Mouse (Mus musculus): ENCODE data around the gene Kif5a. TPM values are rescaled to one million over a fixed set of nuclear protein-coding genes. Genes with fewer than 3 reads are reported as not detected.
A peak's percentile ranks its signal among the peaks of the same experiment; 100 is the strongest.

Gene Kif5a
- polyA plus RNA-seq, 1 experiment from 2014 or later: 0.11 TPM

DNA sequence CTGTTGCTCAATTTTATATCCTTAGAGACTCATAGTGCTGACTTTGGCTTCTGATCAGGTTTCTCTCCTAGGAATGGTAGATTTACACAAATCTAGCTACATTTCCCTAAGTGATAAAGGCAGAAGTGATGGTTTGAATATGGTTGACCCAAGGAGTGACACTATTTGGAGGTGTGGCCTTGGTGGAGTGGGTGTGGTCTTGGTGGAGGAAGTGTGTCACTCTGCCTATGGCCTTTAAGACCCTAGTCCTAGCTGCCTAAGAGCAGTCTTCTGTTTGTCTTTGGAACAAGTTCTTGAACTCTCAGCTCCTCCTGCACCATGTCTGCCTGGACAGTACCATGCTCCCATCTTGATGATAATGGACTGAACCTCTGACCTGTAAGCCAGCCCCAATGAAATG lies 46.0 kb downstream of the Kif5a start:
- ATAC-seq (ENCODE audit: low read depth): no peak
- Histone ChIP-seq H3K4me2 (ENCODE audit: low read depth, low read length) (no peak overlapping the region), H3K4me3 (ENCODE audit: low read depth, low read length) (no peak overlapping the region), H3K4me1 (ENCODE audit: control insufficient read depth, low read depth, low read length) (no peaks in the 10 kb centered on the region; the same call in none of the 2 replicates), H3K27ac (ENCODE audit: low read length) (no peak overlapping the region), H3K27me3 (ENCODE audit: control insufficient read depth, insufficient read depth, low read depth, low read length) (no peaks in the 10 kb centered on the region), H3K36me3 (ENCODE audit: control insufficient read depth, insufficient read depth) (no peaks in the 10 kb centered on the region), H3K9me3 (replicated peaks; ENCODE audit: control insufficient read depth, low read length) (no peaks in the 10 kb centered on the region), H3K9ac (ENCODE audit: low read depth, low read length) (no peak overlapping the region)

DNA sequence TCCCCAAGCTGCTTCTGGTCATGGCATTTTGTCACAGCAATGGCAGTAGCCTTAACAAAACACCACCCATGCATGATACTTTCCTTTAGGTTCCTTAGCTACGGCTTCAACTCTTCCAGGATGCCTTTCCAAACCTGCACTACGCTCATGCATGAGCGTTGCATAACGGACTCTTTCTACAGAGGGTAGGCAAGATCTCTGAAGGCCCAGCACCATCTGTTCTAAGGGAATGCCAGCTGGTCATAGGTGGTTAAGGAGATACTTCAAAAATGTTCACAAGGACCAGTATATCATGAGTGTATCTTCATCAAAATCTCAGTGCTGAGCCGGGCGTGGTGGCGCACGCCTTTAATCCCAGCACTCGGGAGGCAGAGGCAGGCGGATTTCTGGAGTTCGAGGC lies 46.7 kb downstream of the Kif5a start:
- no peak overlapping the region for H3K9ac ChIP-seq (ENCODE audit: low read depth, low read length)
- H3K36me3 ChIP-seq (ENCODE audit: control insufficient read depth, insufficient read depth): no peaks in the 10 kb centered on the region
- H3K4me3 ChIP-seq (ENCODE audit: low read depth, low read length): no peak overlapping the region
- H3K27me3 ChIP-seq (ENCODE audit: control insufficient read depth, insufficient read depth, low read depth, low read length): no peaks in the 10 kb centered on the region
- no peaks in the 10 kb centered on the region for H3K9me3 ChIP-seq (replicated peaks; ENCODE audit: control insufficient read depth, low read length)
- H3K4me2 ChIP-seq (ENCODE audit: low read depth, low read length): no peak overlapping the region
- ATAC-seq (ENCODE audit: low read depth): no peak
- H3K4me1 ChIP-seq (ENCODE audit: control insufficient read depth, low read depth, low read length): peaks cover 4% of the 10 kb centered on the region
- WGBS (ENCODE audit: insufficient replicate concordance): 88% methylated on average over 11 of the region's 11 CpGs
- no peak overlapping the region for H3K27ac ChIP-seq (ENCODE audit: low read length)

DNA sequence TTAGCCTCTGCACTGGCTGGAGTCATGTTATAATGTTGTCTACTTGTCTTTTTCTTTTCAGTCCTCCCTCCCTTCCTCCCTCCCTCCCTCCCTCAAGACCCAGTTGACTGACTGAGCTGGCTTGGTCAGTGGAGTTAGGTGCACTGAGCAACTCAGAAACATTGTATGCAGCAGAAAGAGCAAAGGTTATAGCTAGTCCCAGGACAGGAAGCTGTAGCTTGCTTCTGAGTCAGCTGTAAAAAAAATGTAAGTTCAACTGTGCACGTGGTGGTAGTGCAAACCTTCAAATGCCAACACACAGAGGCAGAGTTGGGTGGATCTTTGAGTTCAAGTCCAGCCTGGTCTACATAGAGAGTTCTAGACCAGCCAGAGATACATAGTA lies 48.7 kb downstream of the Kif5a start:
- Histone ChIP-seq H3K4me3 (ENCODE audit: low read depth, low read length) (no peak overlapping the region), H3K27me3 (ENCODE audit: control insufficient read depth, insufficient read depth, low read depth, low read length) (no peaks in the 10 kb centered on the region), H3K4me2 (ENCODE audit: low read depth, low read length) (no peak overlapping the region), H3K9me3 (replicated peaks; ENCODE audit: control insufficient read depth, low read length) (no peaks in the 10 kb centered on the region), H3K36me3 (ENCODE audit: control insufficient read depth, insufficient read depth) (no peaks in the 10 kb centered on the region), H3K9ac (ENCODE audit: low read depth, low read length) (no peak overlapping the region), H3K4me1 (ENCODE audit: control insufficient read depth, low read depth, low read length) (peaks cover 18% of the 10 kb centered on the region), H3K27ac (ENCODE audit: low read length) (no peak overlapping the region)
- no peak for ATAC-seq (ENCODE audit: low read depth)
- 14% methylated on average over 1 of the region's 1 CpGs for WGBS (ENCODE audit: insufficient replicate concordance)

DNA sequence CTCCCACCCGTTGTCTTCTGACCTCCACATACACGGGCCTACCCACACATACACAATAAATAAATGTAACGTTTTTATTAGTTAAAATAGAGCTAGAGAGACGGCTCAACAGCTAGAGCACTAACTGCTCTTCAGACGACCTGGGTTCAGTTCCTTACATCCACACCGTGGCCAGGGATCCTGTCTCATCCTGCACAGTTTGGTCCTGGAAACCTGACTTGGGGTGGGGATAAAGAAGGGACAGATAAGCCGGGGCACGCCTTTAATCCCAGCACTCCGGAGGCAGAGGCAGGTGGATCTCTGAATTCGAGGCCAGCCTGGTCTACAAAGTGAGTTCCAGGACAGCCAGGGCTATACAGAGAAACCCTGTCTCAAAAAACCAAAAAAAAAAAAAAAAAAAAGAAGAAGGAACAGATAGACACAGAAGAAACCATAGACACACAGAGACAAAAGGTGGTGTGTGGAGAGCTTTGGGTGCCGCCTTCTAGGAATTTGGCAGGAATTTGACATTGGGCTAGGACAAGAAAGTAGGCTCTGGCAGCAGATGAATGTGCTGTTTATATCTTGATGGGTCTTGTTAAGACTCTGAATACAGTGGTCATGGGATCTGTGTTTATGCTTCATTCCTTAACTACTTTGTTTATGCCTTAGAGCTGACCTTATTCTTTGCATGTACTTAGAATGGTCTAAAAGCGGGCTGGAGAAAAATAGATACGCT lies 49.3 kb downstream of the Kif5a start:
- Histone ChIP-seq H3K9me3 (replicated peaks; ENCODE audit: control insufficient read depth, low read length) (no peaks in the 10 kb centered on the region), H3K27ac (ENCODE audit: low read length) (no peak overlapping the region)

DNA sequence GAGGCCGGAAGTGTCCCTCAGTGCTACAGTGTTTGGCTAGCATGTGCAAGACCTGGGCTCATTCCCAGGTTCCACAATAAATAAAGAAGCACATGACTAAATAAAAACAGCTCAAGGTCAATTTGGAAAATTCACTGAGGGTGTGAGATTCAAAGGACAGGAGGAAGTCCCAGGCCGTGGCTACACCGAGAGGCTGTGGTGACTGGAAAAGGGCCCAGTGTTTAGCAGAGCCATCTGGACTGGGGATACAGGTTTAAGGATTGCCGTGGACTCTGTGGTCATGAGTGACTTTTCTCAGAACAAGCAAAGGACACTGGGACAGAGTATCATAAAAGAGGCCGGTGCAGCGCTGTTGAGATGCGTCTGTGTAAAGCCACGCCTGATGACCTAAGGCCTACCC lies 49.9 kb downstream of the Kif5a start:
- Histone ChIP-seq H3K36me3 (ENCODE audit: control insufficient read depth, insufficient read depth) (peaks cover 5% of the 10 kb centered on the region), H3K27me3 (ENCODE audit: control insufficient read depth, insufficient read depth, low read depth, low read length) (no peaks in the 10 kb centered on the region), H3K9me3 (replicated peaks; ENCODE audit: control insufficient read depth, low read length) (no peaks in the 10 kb centered on the region), H3K27ac (ENCODE audit: low read length) (no peak overlapping the region), H3K4me2 (ENCODE audit: low read depth, low read length) (no peak overlapping the region), H3K9ac (ENCODE audit: low read depth, low read length) (no peak overlapping the region), H3K4me3 (ENCODE audit: low read depth, low read length) (no peak overlapping the region), H3K4me1 (ENCODE audit: control insufficient read depth, low read depth, low read length) (peaks cover 28% of the 10 kb centered on the region)
- ATAC-seq (ENCODE audit: low read depth): no peak
- 89% methylated on average over 8 of the region's 8 CpGs for WGBS (ENCODE audit: insufficient replicate concordance)

More for the DNA sequence above, 49.3 kb downstream of the Kif5a start:
- ATAC-seq (ENCODE audit: low read depth): no peak
- H3K36me3 ChIP-seq (ENCODE audit: control insufficient read depth, insufficient read depth): no peaks in the 10 kb centered on the region; the same call in 1 of the 2 replicates
- H3K4me1 ChIP-seq (ENCODE audit: control insufficient read depth, low read depth, low read length): peaks cover 23% of the 10 kb centered on the region
- 71% methylated on average over 13 of the region's 13 CpGs for WGBS (ENCODE audit: insufficient replicate concordance)
- no peak overlapping the region for H3K9ac ChIP-seq (ENCODE audit: low read depth, low read length)
- no peak overlapping the region for H3K4me2 ChIP-seq (ENCODE audit: low read depth, low read length)
- H3K27me3 ChIP-seq (ENCODE audit: control insufficient read depth, insufficient read depth, low read depth, low read length): no peaks in the 10 kb centered on the region
- H3K4me3 ChIP-seq (ENCODE audit: low read depth, low read length): no peak overlapping the region

DNA sequence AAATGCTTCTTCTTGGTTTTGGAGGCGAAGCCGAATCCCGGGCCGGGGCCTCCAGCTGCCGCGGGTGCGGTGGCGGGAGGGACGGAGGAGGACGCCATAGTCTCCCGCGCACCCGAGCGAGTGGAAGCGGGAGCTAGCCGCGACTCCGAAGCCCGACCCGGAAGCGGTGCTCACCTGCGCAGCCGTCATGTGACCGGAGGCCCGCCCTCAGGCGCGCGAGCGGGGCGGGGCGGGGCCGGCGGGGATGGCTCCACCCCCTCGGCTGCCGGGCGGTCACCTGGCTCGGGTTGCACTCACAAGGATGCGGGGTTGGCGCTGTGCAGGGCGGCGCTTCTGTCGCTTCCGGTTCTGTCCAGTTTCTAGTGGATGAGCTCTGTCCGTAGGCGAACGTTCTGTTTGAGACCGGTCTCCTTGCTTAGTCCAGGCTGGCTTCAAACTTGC lies 51.7 kb downstream of the Kif5a start, which contains the start of gene Pip4k2c:
TSS of gene Pip4k2c (minus strand) at position 172 of the 441 bp plus-strand sequence.
- H3K9ac ChIP-seq (ENCODE audit: low read depth, low read length): peak within 1 kb of the TSS; percentile 97
- WGBS (ENCODE audit: insufficient replicate concordance): under 1% methylated on average over 47 of the region's 47 CpGs
- H3K4me1 ChIP-seq (ENCODE audit: control insufficient read depth, low read depth, low read length): peaks cover 36% of the 10 kb centered on the region
- peaks cover 16% of the 10 kb centered on the region for H3K36me3 ChIP-seq (ENCODE audit: control insufficient read depth, insufficient read depth)
- peak within 1 kb of the TSS; percentile 89 for H3K4me2 ChIP-seq (ENCODE audit: low read depth, low read length)
- ATAC-seq (ENCODE audit: low read depth): peak; percentile 95
- H3K9me3 ChIP-seq (replicated peaks; ENCODE audit: control insufficient read depth, low read length): no peaks in the 10 kb centered on the region
- peak within 1 kb of the TSS; percentile 89 for H3K27ac ChIP-seq (ENCODE audit: low read length)
- no peaks in the 10 kb centered on the region for H3K27me3 ChIP-seq (ENCODE audit: control insufficient read depth, insufficient read depth, low read depth, low read length)
- peak within 1 kb of the TSS; percentile 96 for H3K4me3 ChIP-seq (ENCODE audit: low read depth, low read length)

DNA sequence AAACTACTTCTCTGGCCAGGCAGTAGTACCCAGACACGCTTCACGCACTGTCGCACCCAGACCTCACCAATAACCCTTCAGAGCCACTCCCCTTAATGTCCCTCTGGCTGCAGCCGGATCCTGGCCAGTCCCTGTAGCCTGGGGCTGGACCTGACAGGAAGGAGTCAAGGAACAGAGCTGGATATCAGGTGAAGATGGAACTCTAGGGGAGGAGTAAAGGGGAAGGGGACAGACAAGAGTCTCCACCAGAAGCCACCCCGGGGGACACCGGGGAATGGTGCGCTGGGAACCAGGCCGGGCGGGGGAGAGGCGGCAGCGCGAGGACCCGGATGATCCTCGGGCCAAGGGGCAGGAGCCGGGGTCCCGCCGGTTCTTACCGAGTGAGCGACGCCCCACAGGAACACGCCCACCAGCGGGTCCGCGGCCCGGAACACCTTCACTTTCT lies 52.2 kb downstream of the Kif5a start:
- ATAC-seq (ENCODE audit: low read depth): peak; percentile 72
- Histone ChIP-seq H3K4me1 (ENCODE audit: control insufficient read depth, low read depth, low read length) (peaks cover 41% of the 10 kb centered on the region), H3K27me3 (ENCODE audit: control insufficient read depth, insufficient read depth, low read depth, low read length) (no peaks in the 10 kb centered on the region), H3K27ac (ENCODE audit: low read length) (peak overlapping the region; percentile 89), H3K9me3 (replicated peaks; ENCODE audit: control insufficient read depth, low read length) (no peaks in the 10 kb centered on the region), H3K4me2 (ENCODE audit: low read depth, low read length) (peak overlapping the region; percentile 89), H3K9ac (ENCODE audit: low read depth, low read length) (peak overlapping the region; percentile 97), H3K4me3 (ENCODE audit: low read depth, low read length) (peak overlapping the region; percentile 96), H3K36me3 (ENCODE audit: control insufficient read depth, insufficient read depth) (peaks cover 16% of the 10 kb centered on the region)
- 1% methylated on average over 25 of the region's 25 CpGs for WGBS (ENCODE audit: insufficient replicate concordance)

DNA sequence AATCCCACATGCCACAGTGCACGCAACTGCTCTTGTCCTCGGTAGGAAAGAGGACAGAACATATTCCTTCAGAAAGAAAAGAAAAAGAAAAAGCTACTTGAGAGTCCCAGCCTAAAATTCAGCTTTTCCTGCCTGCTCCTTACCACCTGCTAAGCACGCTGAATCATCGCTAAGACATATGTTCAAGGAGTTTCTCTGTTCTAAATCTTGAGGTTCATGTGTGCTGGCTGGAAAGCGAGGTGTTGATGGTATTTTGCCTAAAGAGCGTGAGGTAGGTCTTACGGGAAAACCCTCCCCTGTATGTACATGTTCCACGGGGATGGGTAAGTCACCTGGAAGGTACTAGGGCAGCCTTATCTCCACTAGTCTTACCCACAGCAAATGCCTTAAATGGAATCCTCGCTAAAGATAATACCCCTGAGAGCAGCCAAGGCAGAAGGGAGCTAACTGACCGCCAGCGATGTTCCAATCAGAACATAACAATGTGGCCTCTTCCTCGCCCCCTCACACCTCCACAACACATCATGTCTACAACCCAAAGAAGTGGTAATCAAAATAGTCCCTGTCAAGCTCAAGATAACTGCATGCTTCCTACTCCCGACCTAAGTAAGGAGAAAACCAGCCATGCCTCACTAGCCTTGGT lies 53.1 kb downstream of the Kif5a start:
- 47% methylated on average over 13 of the region's 13 CpGs for WGBS (ENCODE audit: insufficient replicate concordance)

DNA sequence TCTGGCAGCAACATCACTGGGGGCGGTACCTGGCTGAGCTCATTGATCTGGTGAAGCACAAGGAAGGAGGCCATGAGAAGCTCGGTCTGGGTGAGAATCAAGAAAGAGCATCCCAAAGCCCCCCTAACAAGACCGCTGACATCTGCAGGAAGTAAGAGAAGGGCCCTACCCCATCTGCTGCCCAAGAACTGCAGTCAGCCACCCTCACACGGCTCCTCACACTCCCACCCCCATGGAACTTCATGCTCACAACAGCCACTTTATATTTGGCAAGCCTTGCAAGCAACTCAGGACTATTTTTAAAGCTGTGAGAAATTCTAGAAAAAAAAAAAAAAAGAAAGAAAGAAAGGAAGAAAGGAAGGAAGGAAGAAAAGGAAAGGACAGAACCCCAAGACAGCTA lies 54.2 kb downstream of the Kif5a start:
- Histone ChIP-seq H3K4me3 (ENCODE audit: low read depth, low read length) (no peak overlapping the region), H3K9me3 (replicated peaks; ENCODE audit: control insufficient read depth, low read length) (no peaks in the 10 kb centered on the region), H3K9ac (ENCODE audit: low read depth, low read length) (no peak overlapping the region), H3K4me2 (ENCODE audit: low read depth, low read length) (peak overlapping the region; percentile 89; the same call in 1 of the 2 replicates), H3K4me1 (ENCODE audit: control insufficient read depth, low read depth, low read length) (peaks cover 59% of the 10 kb centered on the region), H3K27me3 (ENCODE audit: control insufficient read depth, insufficient read depth, low read depth, low read length) (no peaks in the 10 kb centered on the region), H3K36me3 (ENCODE audit: control insufficient read depth, insufficient read depth) (peaks cover 18% of the 10 kb centered on the region), H3K27ac (ENCODE audit: low read length) (peak overlapping the region; percentile 63)
- 78% methylated on average over 4 of the region's 4 CpGs for WGBS (ENCODE audit: insufficient replicate concordance)
- no peak for ATAC-seq (ENCODE audit: low read depth)

More for the DNA sequence above, 53.1 kb downstream of the Kif5a start:
- H3K4me2 ChIP-seq (ENCODE audit: low read depth, low read length): peak overlapping the region; percentile 89
- no peaks in the 10 kb centered on the region for H3K9me3 ChIP-seq (replicated peaks; ENCODE audit: control insufficient read depth, low read length)
- H3K4me1 ChIP-seq (ENCODE audit: control insufficient read depth, low read depth, low read length): peaks cover 47% of the 10 kb centered on the region
- ATAC-seq (ENCODE audit: low read depth): no peak
- H3K4me3 ChIP-seq (ENCODE audit: low read depth, low read length): peak overlapping the region; percentile 96
- peaks cover 16% of the 10 kb centered on the region for H3K36me3 ChIP-seq (ENCODE audit: control insufficient read depth, insufficient read depth)
- H3K27ac ChIP-seq (ENCODE audit: low read length): peak overlapping the region; percentile 89
- no peaks in the 10 kb centered on the region for H3K27me3 ChIP-seq (ENCODE audit: control insufficient read depth, insufficient read depth, low read depth, low read length)
- peak overlapping the region; percentile 97 for H3K9ac ChIP-seq (ENCODE audit: low read depth, low read length)
